Mouse (Mus musculus) heart, postnatal 0 days (tissue): ENCODE measurements around the gene Pbrm1. TPM values are rescaled to one million over a fixed set of nuclear protein-coding genes. Genes with fewer than 3 reads are reported as not detected.
A peak's percentile ranks its signal among the peaks of the same experiment; 100 is the strongest.

ENCODE experiments used
- ATAC-seq: fragments of 200-750 bp; cut with Nextera tagmentation; 2 replicates; pipeline ENCODE4 v1.8.0; 2017; ENCODE audit warnings: low read depth, moderate number of reproducible peaks, moderate library complexity; ENCODE audit not compliant: insufficient read depth
- DNase-seq: peaks from one replicate; pipeline ENCODE4 v3.0.0-alpha.2; 2016; ENCODE audit warnings: low spot score
- H3K27ac ChIP-seq: fragments of 300-500 bp; sonication (generic); 2 replicates; pipeline ENCODE4 v1.5.1; 2014; ENCODE audit warnings: low read depth, mild to moderate bottlenecking
- H3K27me3 ChIP-seq: fragments of 300-500 bp; sonication (generic); 2 replicates; pipeline ENCODE4 v1.6.1; 2014; ENCODE audit warnings: low read length, mixed read lengths; ENCODE audit not compliant: control insufficient read depth, insufficient read depth
- H3K36me3 ChIP-seq: fragments of 300-500 bp; sonication (generic); replicated peaks from 2 replicates; pipeline ENCODE4 v1.6.1; 2014; ENCODE audit warnings: low read length, mixed read lengths; ENCODE audit not compliant: control insufficient read depth, insufficient read depth
- H3K4me1 ChIP-seq: fragments of 300-500 bp; sonication (generic); 2 replicates; pipeline ENCODE4 v1.6.1; 2014; ENCODE audit warnings: antibody characterized with exemption; ENCODE audit not compliant: control insufficient read depth, insufficient read depth
- H3K4me2 ChIP-seq: fragments of 300-500 bp; sonication (generic); 2 replicates; pipeline ENCODE4 v1.6.1; 2014; ENCODE audit warnings: low read depth, mild to moderate bottlenecking, low read length, moderate library complexity
- H3K4me3 ChIP-seq: fragments of 300-500 bp; sonication (generic); 2 replicates; pipeline ENCODE4 v1.5.1; 2014; ENCODE audit warnings: low read depth, low read length
- H3K9ac ChIP-seq: fragments of 300-500 bp; sonication (generic); replicated peaks from 2 replicates; pipeline ENCODE4 v1.6.1; 2014; ENCODE audit warnings: low read depth, low read length, mixed read lengths
- H3K9me3 ChIP-seq: fragments of 300-500 bp; sonication (generic); replicated peaks from 2 replicates; pipeline ENCODE4 v1.6.1; 2016; ENCODE audit warnings: low read length; ENCODE audit not compliant: control insufficient read depth
- CTCF ChIP-seq: IDR thresholded peaks from 2 replicates; pipeline ENCODE4 v1.5.1; 2016; ENCODE audit warnings: antibody characterized with exemption, control low read depth, low read depth
- EP300 ChIP-seq: IDR thresholded peaks from 2 replicates; pipeline ENCODE4 v1.6.1; 2016; ENCODE audit warnings: antibody characterized with exemption, low read depth
- WGBS: fragments of 180-500 bp; shearing (Covaris S2); extraction: QIAGEN DNeasy Blood & Tissue Kit; methylation state at CpG from one replicate; pipeline ENCODE4 v1.1.7; 2014; 5-methylcytosine and 5-hydroxymethylcytosine counted together
- polyA plus RNA-seq: library from polyadenylated mRNA; unstranded; fragments of >200 nt; fragmentation: Nextera tagmentation; extraction: Ambion mirVana; gene quantifications from 2 replicates; pipeline ENCODE4 v1.2.1, GENCODE M21; 2015
- total RNA-seq: library from RNA; depleted of rRNA; stranded (reverse); fragments of >200 nt; gene quantifications from 2 replicates; pipeline ENCODE4 v1.2.3, GENCODE M21; 2014; ENCODE audit warnings: low replicate concordance

Gene Pbrm1
- total and polyA plus RNA-seq, 2 experiments from 2014 or later: 65.0 to 66.5 TPM

GRCm38 (mm10) chr14:31045817-31046216 lies 26.9 kb downstream of the Pbrm1 start:
- H3K9ac ChIP-seq: no peak overlapping the region
- ATAC-seq: no peak
- 92% methylated on average over 1 of the region's 1 CpGs for WGBS
- no peak for DNase-seq
- H3K9me3 ChIP-seq: no peaks in the 10 kb centered on the region
- no peak overlapping the region for H3K27ac ChIP-seq
- no peak overlapping the region for H3K4me3 ChIP-seq
- no peaks in the 10 kb centered on the region for H3K4me1 ChIP-seq
- no peak overlapping the region for H3K4me2 ChIP-seq
- H3K36me3 ChIP-seq: peaks cover 75% of the 10 kb centered on the region
- no peaks in the 10 kb centered on the region for H3K27me3 ChIP-seq
- no peak for TF ChIP-seq EP300
- no peak for TF ChIP-seq CTCF

DNA sequence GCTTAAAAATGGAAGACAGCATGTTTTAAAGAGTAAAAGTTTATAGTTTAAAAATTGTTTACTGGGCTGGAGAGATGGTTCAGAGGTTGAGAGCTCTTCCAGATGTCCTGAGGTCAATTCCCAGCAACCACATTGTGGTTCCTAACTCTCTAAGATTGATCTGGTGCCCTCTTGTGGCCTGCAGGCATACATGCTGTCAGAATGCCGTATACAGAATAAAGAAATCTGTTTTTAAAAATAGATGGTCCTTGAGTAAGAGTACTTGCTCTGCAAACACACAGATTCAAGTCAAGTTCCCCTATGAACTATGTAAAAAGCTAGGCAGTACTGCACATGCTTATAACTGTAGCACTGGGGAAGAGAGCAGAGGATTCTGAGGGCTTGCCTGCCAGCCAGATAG lies 43.3 kb downstream of the Pbrm1 start:
- Histone ChIP-seq H3K9me3 (no peaks in the 10 kb centered on the region), H3K27ac (no peak overlapping the region), H3K27me3 (no peaks in the 10 kb centered on the region), H3K36me3 (peaks cover 75% of the 10 kb centered on the region), H3K4me2 (no peak overlapping the region), H3K9ac (no peak overlapping the region), H3K4me3 (no peak overlapping the region), H3K4me1 (no peaks in the 10 kb centered on the region)
- peak; percentile 20 for DNase-seq
- WGBS: 18% methylated on average over 1 of the region's 1 CpGs
- no peak for TF ChIP-seq EP300
- peak; percentile 35 for TF ChIP-seq CTCF
- ATAC-seq: no peak

- no peak overlapping the region for H3K27ac ChIP-seq
- DNase-seq: no peak
- 94% methylated on average over 4 of the region's 4 CpGs for WGBS
- no peaks in the 10 kb centered on the region for H3K27me3 ChIP-seq
- ATAC-seq: no peak
- no peak overlapping the region for H3K4me2 ChIP-seq
- no peak overlapping the region for H3K9ac ChIP-seq
- no peaks in the 10 kb centered on the region for H3K4me1 ChIP-seq
- no peak overlapping the region for H3K4me3 ChIP-seq
- peaks cover 67% of the 10 kb centered on the region for H3K36me3 ChIP-seq
- H3K9me3 ChIP-seq: no peaks in the 10 kb centered on the region
- TF ChIP-seq CTCF: no peak
- no peak for TF ChIP-seq EP300
Observed at GRCm38 (mm10) chr14:31069086-31069733, 50.3 kb downstream of the Pbrm1 start.

- DNase-seq: no peak
- TF ChIP-seq EP300 (no peak), CTCF (no peak)
- no peak overlapping the region for H3K4me3 ChIP-seq
- no peak for ATAC-seq
- H3K27me3 ChIP-seq: no peaks in the 10 kb centered on the region
- WGBS: 95% methylated on average over 3 of the region's 3 CpGs
- H3K27ac ChIP-seq: no peak overlapping the region
- H3K4me1 ChIP-seq: no peaks in the 10 kb centered on the region
- H3K9me3 ChIP-seq: no peaks in the 10 kb centered on the region
- H3K4me2 ChIP-seq: no peak overlapping the region
- peaks cover 76% of the 10 kb centered on the region for H3K36me3 ChIP-seq
- no peak overlapping the region for H3K9ac ChIP-seq
Observed at GRCm38 (mm10) chr14:31078597-31079208, 59.8 kb downstream of the Pbrm1 start.

GRCm38 (mm10) chr14:31079313-31080028 lies 60.5 kb downstream of the Pbrm1 start:
- H3K36me3 ChIP-seq: peaks cover 70% of the 10 kb centered on the region
- WGBS: 97% methylated on average over 3 of the region's 3 CpGs
- DNase-seq (no peak), ATAC-seq (no peak)
- no peaks in the 10 kb centered on the region for H3K27me3 ChIP-seq
- no peaks in the 10 kb centered on the region for H3K9me3 ChIP-seq
- H3K4me2 ChIP-seq: no peak overlapping the region
- H3K4me3 ChIP-seq: no peak overlapping the region
- TF ChIP-seq EP300 (no peak), CTCF (no peak)
- no peak overlapping the region for H3K9ac ChIP-seq
- no peaks in the 10 kb centered on the region for H3K4me1 ChIP-seq
- H3K27ac ChIP-seq: no peak overlapping the region
